Comparison of ENCODE assay signal across 9 mouse cellular contexts in the genomic region with DNA sequence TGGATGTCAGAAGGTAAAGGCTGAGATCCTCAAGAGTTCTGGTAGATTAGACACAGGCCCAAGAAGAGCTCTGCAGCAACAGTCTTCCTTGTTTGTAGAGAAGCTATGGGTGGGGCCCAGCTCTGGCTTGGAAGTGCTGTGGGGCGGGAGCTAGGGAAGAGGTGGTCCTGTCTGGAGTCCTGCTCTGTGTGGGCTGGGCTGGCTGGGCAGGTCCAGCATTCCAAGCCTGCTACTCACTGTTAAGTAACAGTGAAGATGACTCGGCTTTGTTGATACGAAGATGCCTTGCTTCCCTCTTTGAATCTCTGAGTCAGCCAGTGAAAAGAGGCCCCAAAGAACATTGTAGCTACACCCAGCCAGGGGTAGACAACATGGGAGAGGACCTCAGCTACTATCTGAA. TPM values are rescaled to one million over a fixed set of nuclear protein-coding genes. Genes with fewer than 3 reads are reported as not detected.
DNase-seq lines count a peak whose midpoint lies in the region; ATAC-seq and TF ChIP-seq lines count a peak whose summit lies in the region.
"Had no signal": no experiment of that assay in that cellular context is flagged by ENCODE, and none has a peak within 500 bp of the region (broad histone marks: within the 10 kb centered on the region; RNA-seq: fewer than 3 reads in every experiment).

No protein-coding gene starts in this region.

- DNase-seq in ES-E14 (ENCODE audit: low read depth, low spot score) = no peak
- DNase-seq in adrenal gland, postnatal 25 days = peak; percentile 48
- peak; percentile 86 for DNase-seq in lung, postnatal 10 days
- peak; percentile 85 for DNase-seq in urinary bladder, postnatal 14 days (ENCODE audit: low spot score)
- DNase-seq in thymus, postnatal 4 days = no peak
- DNase-seq in right cerebral cortex, postnatal 4 days = no peak
- no peak for DNase-seq in cerebellum, postnatal 36 days

- peak; percentile 77; the same call in 1 of the 2 replicates for ATAC-seq in heart, embryonic 15.5 days (replicated peaks; ENCODE audit: insufficient number of reproducible peaks, insufficient read depth, low FRiP score, low read depth)

- no peak overlapping the region for H3K4me3 ChIP-seq in ES-E14 (ENCODE audit: insufficient read depth in 1 of 2, low read depth in 1 of 2, low read length in 2 of 2, poor library complexity in 1 of 2, severe bottlenecking in 1 of 2)
- no peak overlapping the region for H3K4me3 ChIP-seq in heart, embryonic 15.5 days

- H3K4me1 ChIP-seq in ES-E14 (ENCODE audit: control insufficient read depth in 2 of 2, insufficient read depth in 2 of 2, low read length in 2 of 2, poor library complexity in 1 of 2) = no peaks in the 10 kb centered on the region
- peaks cover 4% of the 10 kb centered on the region; the same call in 1 of the 2 replicates for H3K4me1 ChIP-seq in heart, embryonic 15.5 days (replicated peaks)

- no peak overlapping the region for H3K27ac ChIP-seq in ES-E14 (ENCODE audit: insufficient read depth, low read depth, low read length, poor library complexity, severe bottlenecking)
- peak overlapping the region; percentile 2; the same call in 1 of the 2 replicates for H3K27ac ChIP-seq in heart, embryonic 15.5 days

- H3K36me3 ChIP-seq in ES-E14 (ENCODE audit: control insufficient read depth, insufficient read depth, low read length, poor library complexity, severe bottlenecking) = no peaks in the 10 kb centered on the region
- no peaks in the 10 kb centered on the region for H3K36me3 ChIP-seq in heart, embryonic 15.5 days

- no peak overlapping the region for H3K4me2 ChIP-seq in heart, embryonic 15.5 days

- 30% methylated on average over 3 of the region's 3 CpGs for WGBS in heart, embryonic 15.5 days

- H3K27me3 ChIP-seq in heart, embryonic 15.5 days = no peaks in the 10 kb centered on the region

- H3K9ac ChIP-seq in ES-E14 (ENCODE audit: insufficient read depth, low read depth, low read length, poor library complexity, severe bottlenecking) = no peak overlapping the region
- H3K9ac ChIP-seq in heart, embryonic 15.5 days = no peak overlapping the region

- in situ Hi-C loops in ES-E14 (cut with MboI; ENCODE audit: low sequenced_read_pairs in 2 of 2, unreplicated experiment in 2 of 2) = no loop called here

- H3K9me3 ChIP-seq in ES-E14 (ENCODE audit: control insufficient read depth, insufficient read depth, low read depth, low read length) = no peaks in the 10 kb centered on the region
- H3K9me3 ChIP-seq in heart, embryonic 15.5 days (replicated peaks) = no peaks in the 10 kb centered on the region

TF ChIP-seq in ES-E14, 5 proteins besides CTCF, POLR2A, EP300 and RAD21:
- TF ChIP-seq HCFC1 (IDR thresholded peaks at IDR 0.05; ENCODE audit: borderline replicate concordance, insufficient read depth, low read length) = no peak
- peak; percentile 50; the same call in 1 of the 2 replicates for TF ChIP-seq MAFK (IDR thresholded peaks at IDR 0.05; ENCODE audit: insufficient read depth, low read depth, low read length)

RNA-seq across cellular contexts. Expression of gene Rab7b, which starts 1.9 kb away (rescaled TPM):
- total RNA-seq in ES-E14 (2012; rRNA removed) = 0.16 and 0.18 TPM in 2 replicates
- 5.0 and 5.4 TPM in 2 replicates for total RNA-seq in adrenal gland, postnatal 25 days (2021)
- 3.3 and 3.7 TPM in 2 replicates for polyA plus RNA-seq in heart, embryonic 15.5 days (2015; fragmentation: Nextera tagmentation; extraction: Ambion mirVana)

RNA-seq across cellular contexts. Expression of gene Ctse, which starts 52.3 kb away (rescaled TPM):
- not detected in 2 replicates for total RNA-seq in ES-E14 (2012; rRNA removed)
- total RNA-seq in adrenal gland, postnatal 25 days (2021) = 0.43 and 0.52 TPM in 2 replicates
- 0.28 and 0.93 TPM in 2 replicates for polyA plus RNA-seq in heart, embryonic 15.5 days (2015; fragmentation: Nextera tagmentation; extraction: Ambion mirVana)

RNA-seq across cellular contexts. Expression of gene Slc26a9, which starts 53.4 kb away (rescaled TPM):
- 0.32 and 0.36 TPM in 2 replicates for total RNA-seq in ES-E14 (2012; rRNA removed)
- 0.18 TPM in 1 of 2 replicates, not detected in the other for total RNA-seq in adrenal gland, postnatal 25 days (2021)
- polyA plus RNA-seq in heart, embryonic 15.5 days (2015; fragmentation: Nextera tagmentation; extraction: Ambion mirVana) = 0.08 and 0.22 TPM in 2 replicates
- polyA plus RNA-seq: limb, embryonic 11.5 days had no signal

Comparison
In these comparisons a context has a peak if more than half of its experiments do, and no peak if none do; other contexts are left out.
1. DNase-seq: peak in adrenal gland, postnatal 25 days (single experiment), lung, postnatal 10 days (single experiment) and urinary bladder, postnatal 14 days (single experiment); none in ES-E14 (single experiment), thymus, postnatal 4 days (single experiment), right cerebral cortex, postnatal 4 days (single experiment) and cerebellum, postnatal 36 days (0 of 2).